Mouse (Mus musculus) liver, embryonic 16.5 days (tissue): Measurements from ENCODE around the gene Zdhhc20. TPM values are rescaled to one million over a fixed set of nuclear protein-coding genes. Genes with fewer than 3 reads are reported as not detected.

Experiments
- ATAC-seq: fragments of 200-750 bp; cut with Nextera tagmentation; 2 replicates; pipeline ENCODE4 v1.8.0; 2017; ENCODE audit warnings: low read depth, mild to moderate bottlenecking, moderate number of reproducible peaks, moderate library complexity
- H3K27ac ChIP-seq: fragments of 300-500 bp; sonication (generic); 2 replicates; pipeline ENCODE4 v1.5.1; 2014; ENCODE audit warnings: mild to moderate bottlenecking, low read length
- H3K27me3 ChIP-seq: fragments of 300-500 bp; sonication (generic); 2 replicates; pipeline ENCODE4 v1.6.1; 2014; ENCODE audit warnings: low read depth, low read length, mixed read lengths; ENCODE audit not compliant: control insufficient read depth, insufficient read depth
- H3K36me3 ChIP-seq: fragments of 300-500 bp; sonication (generic); 2 replicates; pipeline ENCODE4 v1.6.1; 2014; ENCODE audit warnings: mild to moderate bottlenecking; ENCODE audit not compliant: control insufficient read depth, insufficient read depth
- H3K4me1 ChIP-seq: fragments of 300-500 bp; sonication (generic); 2 replicates; pipeline ENCODE4 v1.6.1; 2014; ENCODE audit warnings: low read depth, low read length, mixed read lengths; ENCODE audit not compliant: control insufficient read depth
- H3K4me2 ChIP-seq: fragments of 300-500 bp; sonication (generic); 2 replicates; pipeline ENCODE4 v1.6.1; 2014; ENCODE audit warnings: low read depth, low read length, mixed read lengths
- H3K4me3 ChIP-seq: fragments of 300-500 bp; sonication (generic); 2 replicates; pipeline ENCODE4 v1.5.1; 2014; ENCODE audit warnings: low read depth, mild to moderate bottlenecking, low read length
- H3K9ac ChIP-seq: fragments of 300-500 bp; sonication (generic); 2 replicates; pipeline ENCODE4 v1.6.1; 2014; ENCODE audit warnings: low read depth, low read length
- H3K9me3 ChIP-seq: fragments of 300-500 bp; sonication (generic); replicated peaks from 2 replicates; pipeline ENCODE4 v1.6.1; 2016; ENCODE audit warnings: low read length; ENCODE audit not compliant: control insufficient read depth
- WGBS: fragments of 180-500 bp; shearing (Covaris S2); extraction: QIAGEN DNeasy Blood & Tissue Kit; methylation state at CpG from one replicate; pipeline ENCODE4 v1.1.7; 2014; ENCODE audit not compliant: insufficient replicate concordance; 5-methylcytosine and 5-hydroxymethylcytosine counted together
- polyA plus RNA-seq: library from polyadenylated mRNA; unstranded; fragments of >200 nt; fragmentation: Nextera tagmentation; extraction: Ambion mirVana; gene quantifications from 2 replicates; pipeline ENCODE4 v1.2.1, GENCODE M21; 2015

Zdhhc20 gene
- 12.5 and 12.7 TPM in 2 replicates for polyA plus RNA-seq

DNA sequence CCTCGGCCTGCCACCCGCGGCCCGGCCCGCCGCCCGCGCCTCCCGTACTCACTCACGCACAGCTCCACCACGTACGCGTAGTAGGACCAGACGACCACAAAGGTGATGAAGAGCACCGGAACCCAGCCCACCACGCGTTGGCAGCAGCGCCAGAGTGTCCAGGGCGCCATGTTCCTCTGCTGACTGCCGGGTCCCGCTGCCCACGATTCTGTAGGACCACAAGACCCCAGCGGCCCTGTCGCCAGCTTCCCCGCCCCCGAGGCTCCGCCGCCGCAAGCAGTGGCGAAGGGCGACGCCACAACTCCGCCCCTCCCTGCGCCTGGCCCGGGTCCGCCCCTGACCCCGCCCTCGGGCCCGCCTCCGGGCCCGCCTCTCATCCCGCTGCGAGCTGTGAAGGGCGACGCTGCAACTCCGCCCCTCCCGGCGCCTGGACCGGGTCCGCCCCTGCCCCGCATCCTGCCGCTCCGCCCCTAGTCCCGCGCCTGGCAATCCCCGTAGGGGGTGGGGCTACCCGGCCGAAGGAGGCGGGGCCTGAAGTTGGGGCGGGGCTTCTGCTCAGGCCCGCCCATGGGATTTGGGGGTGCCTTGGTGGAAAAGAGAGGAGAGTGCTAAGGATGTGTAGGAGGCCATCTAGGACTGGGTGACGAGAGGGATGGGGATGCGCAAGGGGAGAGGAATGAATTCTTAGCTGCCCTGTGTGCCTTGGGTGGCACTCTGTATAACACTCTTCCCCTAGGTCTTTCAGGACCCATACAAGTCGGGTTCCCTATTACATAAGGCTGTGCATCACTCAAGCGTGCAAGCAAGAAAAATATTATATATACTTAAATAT lies at the start of gene Zdhhc20:
TSS of gene Zdhhc20 (minus strand) at position 266 of the 832 bp plus-strand sequence.
- Histone ChIP-seq H3K36me3 (no peaks in the 10 kb centered on the region), H3K27ac (peak within 1 kb of the TSS; percentile 76), H3K4me3 (peak within 1 kb of the TSS; percentile 85), H3K9me3 (no peaks in the 10 kb centered on the region; the same call in 1 of the 2 replicates), H3K4me2 (peak within 1 kb of the TSS; percentile 98), H3K27me3 (no peaks in the 10 kb centered on the region), H3K9ac (peak within 1 kb of the TSS; percentile 80), H3K4me1 (peaks cover 12% of the 10 kb centered on the region)
- ATAC-seq = peak; percentile 100
- WGBS = 4% methylated on average over 51 of the region's 65 CpGs

DNA sequence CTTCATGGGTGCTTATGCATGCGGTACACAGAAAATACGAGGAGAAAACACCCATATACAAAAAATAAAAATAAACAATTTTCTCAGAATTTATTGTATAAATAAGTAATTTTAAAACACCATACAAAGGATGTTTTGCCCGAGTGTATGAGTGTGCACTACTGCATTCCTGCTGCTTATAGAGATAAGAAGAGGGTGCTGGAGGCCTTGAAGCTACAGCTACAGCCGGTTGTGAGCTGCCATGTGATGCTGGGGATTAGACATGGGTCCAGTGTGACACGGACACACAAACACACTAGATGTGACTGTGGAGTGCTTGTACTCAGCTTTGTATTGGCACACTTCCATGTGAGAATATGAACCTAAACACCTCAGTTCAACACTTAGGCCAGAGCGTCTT lies 47.2 kb upstream of the Zdhhc20 start:
- Histone ChIP-seq H3K9ac (no peak overlapping the region), H3K9me3 (no peaks in the 10 kb centered on the region), H3K4me1 (peaks cover 16% of the 10 kb centered on the region), H3K4me3 (no peak overlapping the region), H3K4me2 (no peak overlapping the region), H3K27ac (no peak overlapping the region), H3K36me3 (no peaks in the 10 kb centered on the region), H3K27me3 (no peaks in the 10 kb centered on the region)
- 58% methylated on average over 6 of the region's 6 CpGs for WGBS
- no peak for ATAC-seq

DNA sequence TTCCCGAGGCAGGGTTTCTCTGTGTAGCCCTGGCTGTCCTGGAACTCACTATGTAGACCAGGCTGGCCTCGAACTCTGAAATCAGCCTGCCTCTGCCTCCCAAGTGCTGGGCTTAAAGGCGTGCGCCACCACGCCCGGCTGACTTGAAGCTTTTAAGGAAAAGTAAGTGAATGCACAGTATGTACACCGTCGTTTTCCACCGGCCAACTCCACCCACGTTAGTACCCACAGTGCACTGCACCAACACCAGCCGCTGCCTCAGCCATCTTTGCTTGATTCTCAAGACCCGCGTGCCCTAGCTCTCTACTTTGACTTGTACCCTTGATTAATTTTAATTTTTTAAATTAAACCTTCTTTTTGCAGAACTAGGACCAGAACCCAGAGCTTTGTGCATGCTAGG lies 44.6 kb upstream of the Zdhhc20 start:
- Histone ChIP-seq H3K4me2 (no peak overlapping the region), H3K27ac (no peak overlapping the region), H3K36me3 (0 out of 2 replicates have a peak, but pooled peaks cover 3% of the 10 kb centered on the region), H3K9me3 (no peaks in the 10 kb centered on the region), H3K9ac (no peak overlapping the region), H3K27me3 (no peaks in the 10 kb centered on the region), H3K4me1 (peaks cover 16% of the 10 kb centered on the region), H3K4me3 (no peak overlapping the region)
- WGBS = 87% methylated on average over 13 of the region's 13 CpGs
- ATAC-seq = no peak

DNA sequence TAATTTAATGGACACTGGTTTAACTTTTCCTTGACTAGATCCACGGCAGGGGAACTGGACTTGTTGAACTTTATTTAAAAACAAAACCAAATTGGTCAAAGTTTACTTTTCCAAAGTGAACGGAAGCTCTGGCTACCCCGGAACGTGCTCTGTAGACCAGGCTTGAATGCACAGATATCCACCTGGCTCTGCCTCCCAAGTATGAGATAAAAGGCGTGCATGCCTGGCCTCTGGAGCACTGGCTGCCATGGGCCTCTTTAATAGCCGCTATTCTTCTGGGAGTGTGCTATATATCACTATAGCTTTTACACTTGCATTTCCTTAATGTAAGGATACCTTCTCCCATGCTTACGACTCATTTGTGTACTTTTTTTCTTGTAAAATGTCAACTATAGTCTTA lies 43.5 kb upstream of the Zdhhc20 start:
- H3K27ac ChIP-seq = no peak overlapping the region
- H3K36me3 ChIP-seq = peaks cover 3% of the 10 kb centered on the region; the same call in 1 of the 2 replicates
- H3K27me3 ChIP-seq = no peaks in the 10 kb centered on the region
- 29% methylated on average over 7 of the region's 7 CpGs for WGBS
- H3K9ac ChIP-seq = no peak overlapping the region
- ATAC-seq = peak; percentile 75
- peaks cover 16% of the 10 kb centered on the region for H3K4me1 ChIP-seq
- no peaks in the 10 kb centered on the region for H3K9me3 ChIP-seq
- H3K4me2 ChIP-seq = peak overlapping the region; percentile 32; the same call in 1 of the 2 replicates
- H3K4me3 ChIP-seq = no peak overlapping the region

DNA sequence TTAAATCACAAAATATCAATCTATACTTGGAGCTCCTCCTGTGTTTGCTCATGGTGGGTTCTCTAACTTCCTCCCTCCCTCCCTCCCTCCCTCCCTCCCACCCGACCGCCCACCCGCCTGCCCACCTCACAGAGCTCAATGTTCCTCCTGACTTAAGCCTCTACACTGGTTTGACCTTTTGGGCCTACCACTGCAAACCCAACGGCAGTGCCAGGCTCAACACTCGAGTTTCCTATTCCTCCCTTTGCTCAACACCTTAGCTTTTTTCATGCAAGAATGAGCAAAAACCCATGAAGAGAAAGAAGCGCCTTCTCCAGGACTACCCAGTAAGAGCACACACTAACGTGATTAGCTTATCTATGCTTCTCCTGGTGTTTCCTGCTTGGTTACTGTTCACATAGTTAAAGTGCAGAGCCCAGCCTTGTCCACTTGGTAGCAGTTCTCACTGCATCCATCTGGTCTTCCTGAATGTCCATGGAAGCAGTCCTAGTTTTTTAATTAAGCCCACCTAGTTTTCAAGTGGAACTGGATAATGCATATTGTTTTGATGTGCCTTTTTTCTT lies 42.9 kb upstream of the Zdhhc20 start:
- H3K4me2 ChIP-seq = peak overlapping the region; percentile 32; the same call in 1 of the 2 replicates

DNA sequence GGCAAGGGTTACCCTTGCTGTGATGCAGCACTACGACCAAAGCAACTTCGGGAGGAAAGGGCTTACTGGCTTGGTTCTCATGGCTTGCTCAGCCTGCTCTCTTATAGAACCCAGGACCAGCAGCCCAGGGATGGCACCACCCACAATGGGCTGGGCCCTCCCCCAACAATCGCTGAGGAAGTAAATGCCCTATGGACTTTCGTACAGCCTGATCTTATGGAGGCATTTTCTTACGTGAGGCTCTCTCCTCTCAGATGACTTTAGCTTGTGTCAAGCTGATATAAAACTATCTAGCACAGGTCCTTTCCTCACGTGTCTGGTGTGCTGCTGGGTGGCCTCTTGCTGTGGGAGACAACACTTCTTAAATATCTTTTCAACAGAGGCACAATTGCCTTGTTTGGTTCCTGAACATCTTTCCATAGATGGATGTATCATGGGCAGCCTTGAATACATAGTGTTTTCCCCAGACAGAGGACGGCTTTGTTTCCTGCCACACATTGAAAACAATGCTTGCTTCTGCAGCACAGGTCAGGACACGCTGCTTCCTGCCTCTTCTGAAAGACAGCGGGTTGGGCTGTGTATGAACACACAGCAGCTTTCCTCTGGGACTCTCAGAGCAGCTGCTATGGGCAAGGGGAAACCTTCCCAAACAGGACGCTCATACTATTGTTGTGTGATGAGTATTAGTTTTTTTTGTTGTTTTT lies 31.5 kb upstream of the Zdhhc20 start:
- no peak overlapping the region for H3K9ac ChIP-seq
- 52% methylated on average over 10 of the region's 10 CpGs for WGBS
- H3K4me2 ChIP-seq = no peak overlapping the region
- H3K9me3 ChIP-seq = no peaks in the 10 kb centered on the region
- H3K4me1 ChIP-seq = no peaks in the 10 kb centered on the region
- H3K36me3 ChIP-seq = peaks cover 16% of the 10 kb centered on the region
- no peak overlapping the region for H3K4me3 ChIP-seq
- no peaks in the 10 kb centered on the region for H3K27me3 ChIP-seq
- ATAC-seq = 0 out of 2 replicates have a peak, but pooled peaks have one; percentile 13
- no peak overlapping the region for H3K27ac ChIP-seq

More for the DNA sequence above, 42.9 kb upstream of the Zdhhc20 start:
- Histone ChIP-seq H3K9ac (no peak overlapping the region), H3K4me3 (no peak overlapping the region), H3K4me1 (peaks cover 16% of the 10 kb centered on the region), H3K9me3 (no peaks in the 10 kb centered on the region), H3K27me3 (no peaks in the 10 kb centered on the region), H3K36me3 (peaks cover 3% of the 10 kb centered on the region; the same call in 1 of the 2 replicates), H3K27ac (no peak overlapping the region)
- peak; percentile 84 for ATAC-seq
- WGBS = 23% methylated on average over 7 of the region's 7 CpGs

DNA sequence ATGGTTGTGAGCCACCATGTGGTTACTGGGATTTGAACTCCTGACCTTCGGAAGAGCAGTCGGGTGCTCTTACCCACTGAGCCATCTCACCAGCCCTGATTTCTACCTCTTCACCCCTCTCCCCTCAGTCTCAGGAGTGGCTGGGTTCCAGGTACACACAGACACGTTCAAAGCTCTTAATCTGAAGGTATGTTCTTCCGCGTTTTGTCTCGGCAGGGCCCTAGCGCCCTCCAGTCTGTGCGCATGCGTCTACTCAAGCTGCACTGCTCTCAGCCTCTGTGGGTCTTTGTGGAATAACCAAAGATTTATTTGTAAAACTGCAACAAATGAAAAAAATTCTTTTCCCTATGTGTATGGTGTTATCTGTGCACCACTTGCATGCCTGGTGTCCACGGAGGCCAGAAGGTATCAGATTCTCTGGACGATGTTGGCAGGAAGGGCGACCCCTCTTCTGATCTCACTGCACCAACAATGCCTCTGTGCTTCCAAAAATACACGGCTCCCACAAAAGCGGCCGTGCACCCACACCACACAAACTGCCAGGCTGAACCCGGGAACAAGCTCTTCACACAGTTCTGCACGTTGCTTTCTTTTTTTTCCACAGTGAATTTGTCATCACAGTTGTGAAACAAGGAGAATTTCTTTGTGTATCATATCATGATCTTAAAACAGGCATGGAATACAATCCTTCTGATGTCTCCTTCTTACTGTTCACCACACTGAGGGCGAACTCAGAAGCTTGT lies 30.7 kb upstream of the Zdhhc20 start:
- Histone ChIP-seq H3K4me2 (no peak overlapping the region), H3K27ac (no peak overlapping the region), H3K9ac (no peak overlapping the region), H3K27me3 (no peaks in the 10 kb centered on the region), H3K4me1 (no peaks in the 10 kb centered on the region), H3K36me3 (peaks cover 16% of the 10 kb centered on the region), H3K4me3 (no peak overlapping the region), H3K9me3 (no peaks in the 10 kb centered on the region)
- ATAC-seq = no peak
- WGBS = 73% methylated on average over 18 of the region's 18 CpGs

DNA sequence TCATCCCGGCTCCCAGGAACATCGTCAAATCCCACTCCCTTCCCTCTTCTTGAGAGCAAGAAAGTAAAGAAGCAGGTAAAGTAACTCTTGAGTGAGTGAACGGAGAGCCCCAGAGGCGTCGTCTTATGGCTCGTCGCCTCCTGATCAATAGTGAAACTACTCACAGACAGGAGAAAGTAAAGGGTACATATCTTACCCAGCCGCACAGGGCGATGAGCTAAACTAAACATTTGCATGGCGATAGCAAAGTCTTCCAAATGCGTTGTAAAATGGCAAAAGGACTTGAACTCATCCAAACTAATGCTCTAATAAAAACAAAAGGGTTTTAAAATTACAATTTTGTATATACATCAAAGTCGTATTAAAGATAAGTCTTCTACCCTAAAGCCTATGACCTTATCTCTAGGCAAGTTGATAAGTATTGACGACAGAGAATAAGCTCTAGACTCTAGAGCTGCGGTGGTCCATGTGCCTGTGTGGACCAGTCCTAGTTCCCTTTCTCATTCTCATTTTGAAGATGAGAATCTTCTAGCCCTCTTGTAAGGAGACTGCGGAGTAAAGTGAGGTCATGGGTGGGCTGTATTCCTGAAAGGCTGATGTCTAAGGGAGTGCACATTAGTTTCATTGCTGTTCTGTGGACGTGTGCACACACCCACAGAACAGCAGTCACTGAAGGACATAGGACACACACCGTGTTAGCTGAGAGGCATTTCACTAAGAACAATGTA lies 29.2 kb upstream of the Zdhhc20 start:
- H3K36me3 ChIP-seq = peaks cover 16% of the 10 kb centered on the region
- no peak overlapping the region for H3K9ac ChIP-seq
- no peaks in the 10 kb centered on the region for H3K9me3 ChIP-seq
- WGBS = 82% methylated on average over 17 of the region's 17 CpGs
- ATAC-seq = no peak
- H3K4me3 ChIP-seq = no peak overlapping the region
- H3K27me3 ChIP-seq = no peaks in the 10 kb centered on the region
- H3K4me1 ChIP-seq = no peaks in the 10 kb centered on the region
- H3K27ac ChIP-seq = no peak overlapping the region
- H3K4me2 ChIP-seq = no peak overlapping the region
